Mouse (Mus musculus): ENCODE data around the gene Prdx6. TPM values are rescaled to one million over a fixed set of nuclear protein-coding genes. Genes with fewer than 3 reads are reported as not detected.
A peak's percentile ranks its signal among the peaks of the same experiment; 100 is the strongest.

The Prdx6 gene
- total and polyA plus RNA-seq, 2 experiments from 2014 or later = 219 to 311 TPM

DNA sequence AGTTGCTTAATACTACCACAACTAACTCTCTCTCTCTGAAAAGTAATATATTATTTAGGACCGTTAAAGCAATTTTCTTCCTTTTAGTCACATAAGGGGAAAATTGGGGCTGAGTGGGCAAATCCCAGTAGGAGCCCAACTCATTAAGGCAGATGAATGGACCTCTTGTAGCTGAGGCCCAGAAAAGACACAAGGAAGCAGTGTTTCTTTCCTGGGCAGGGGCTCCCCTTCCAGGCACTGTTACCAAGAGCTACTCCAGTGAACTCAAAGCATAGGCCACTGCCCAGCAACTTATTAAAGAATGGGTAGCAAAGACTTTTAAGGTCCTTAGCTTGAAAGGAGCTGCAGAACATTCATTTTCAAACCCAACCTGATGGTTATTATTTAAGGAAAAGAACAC, 22.5 kb upstream of the Prdx6 start:
- no peak for TF ChIP-seq CTCF (IDR thresholded peaks at IDR 0.05; ENCODE audit: low read depth)
- no peak for TF ChIP-seq EP300 (IDR thresholded peaks at IDR 0.05; ENCODE audit: low read depth)
- H3K9me3 ChIP-seq (replicated peaks; ENCODE audit: control insufficient read depth, low read length) = no peaks in the 10 kb centered on the region
- no peaks in the 10 kb centered on the region for H3K36me3 ChIP-seq (replicated peaks; ENCODE audit: control insufficient read depth, insufficient read depth, low read length)
- no peak overlapping the region for H3K9ac ChIP-seq (replicated peaks; ENCODE audit: low read depth, low read length)
- no peaks in the 10 kb centered on the region for H3K4me1 ChIP-seq (ENCODE audit: control insufficient read depth, insufficient read depth)
- no peak for DNase-seq (ENCODE audit: low spot score)
- WGBS = 84% methylated on average over 1 of the region's 1 CpGs
- no peak overlapping the region for H3K4me2 ChIP-seq (ENCODE audit: low read depth, low read length)
- H3K27ac ChIP-seq (ENCODE audit: low read depth) = no peak overlapping the region
- H3K27me3 ChIP-seq (ENCODE audit: control insufficient read depth, insufficient read depth, low read length) = no peaks in the 10 kb centered on the region
- no peak for ATAC-seq (ENCODE audit: insufficient read depth, low read depth)
- no peak overlapping the region for H3K4me3 ChIP-seq (ENCODE audit: low read depth, low read length)

DNA sequence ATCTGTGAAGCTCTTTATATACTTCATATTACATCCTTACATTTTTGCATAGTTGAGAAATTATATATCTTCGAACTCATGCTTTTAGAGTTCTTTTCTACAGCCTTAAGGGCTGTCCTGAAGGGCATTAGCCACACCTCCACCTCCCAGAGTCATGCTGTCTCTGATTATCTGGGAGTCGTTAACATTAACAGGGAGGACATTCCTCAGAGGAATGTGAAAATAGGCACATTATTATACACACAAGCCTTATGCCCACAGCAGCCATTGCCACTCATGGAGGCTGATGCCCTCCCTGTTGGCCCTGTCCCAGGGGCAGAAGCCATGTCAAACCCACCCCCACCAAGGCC, 20.4 kb upstream of the Prdx6 start:
- TF ChIP-seq EP300 (IDR thresholded peaks at IDR 0.05; ENCODE audit: low read depth) (no peak), CTCF (IDR thresholded peaks at IDR 0.05; ENCODE audit: low read depth) (no peak)
- H3K36me3 ChIP-seq (replicated peaks; ENCODE audit: control insufficient read depth, insufficient read depth, low read length) = no peaks in the 10 kb centered on the region
- ATAC-seq (ENCODE audit: insufficient read depth, low read depth) (no peak), DNase-seq (ENCODE audit: low spot score) (no peak)
- no peak overlapping the region for H3K4me3 ChIP-seq (ENCODE audit: low read depth, low read length)
- H3K9me3 ChIP-seq (replicated peaks; ENCODE audit: control insufficient read depth, low read length) = no peaks in the 10 kb centered on the region
- no peak overlapping the region for H3K9ac ChIP-seq (replicated peaks; ENCODE audit: low read depth, low read length)
- no peaks in the 10 kb centered on the region for H3K4me1 ChIP-seq (ENCODE audit: control insufficient read depth, insufficient read depth)
- H3K27ac ChIP-seq (ENCODE audit: low read depth) = no peak overlapping the region
- no peak overlapping the region for H3K4me2 ChIP-seq (ENCODE audit: low read depth, low read length)
- no peaks in the 10 kb centered on the region for H3K27me3 ChIP-seq (ENCODE audit: control insufficient read depth, insufficient read depth, low read length)
- WGBS = 50% methylated on average over 2 of the region's 2 CpGs

DNA sequence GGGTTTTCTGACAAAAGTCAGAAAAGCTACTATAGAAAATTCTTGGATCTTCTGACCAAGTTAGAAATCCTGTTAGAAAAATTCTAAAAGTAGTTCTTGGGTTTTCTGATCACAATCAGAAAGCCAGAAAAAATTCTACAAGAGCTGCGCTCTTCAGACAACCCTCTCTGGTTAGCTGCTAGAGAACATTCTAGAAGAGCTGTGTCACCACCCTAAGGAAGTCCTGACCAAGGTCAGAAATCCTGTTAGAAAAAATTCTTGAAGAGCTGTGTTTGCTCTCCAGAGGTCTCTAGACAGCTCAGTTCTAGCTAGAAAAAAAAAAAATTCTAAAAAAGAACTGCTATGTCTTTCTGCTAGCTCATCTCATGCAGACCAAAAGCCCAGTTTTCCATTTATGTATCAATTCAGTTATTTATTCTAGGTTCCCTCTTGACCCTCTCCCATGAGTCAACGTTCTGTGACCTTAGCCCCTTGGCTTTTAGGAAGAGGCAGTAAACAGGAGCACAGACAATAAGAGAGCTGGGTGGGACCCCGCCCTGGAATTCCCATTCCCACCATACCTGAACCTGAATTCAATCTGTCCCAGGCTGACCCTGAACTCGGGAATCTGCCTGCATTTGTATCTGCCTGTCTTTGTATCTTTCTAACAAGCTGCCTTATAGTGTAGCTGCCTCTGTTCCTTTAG, 19.9 kb upstream of the Prdx6 start:
- no peak for TF ChIP-seq CTCF (IDR thresholded peaks at IDR 0.05; ENCODE audit: low read depth)
- no peak for TF ChIP-seq EP300 (IDR thresholded peaks at IDR 0.05; ENCODE audit: low read depth)

DNA sequence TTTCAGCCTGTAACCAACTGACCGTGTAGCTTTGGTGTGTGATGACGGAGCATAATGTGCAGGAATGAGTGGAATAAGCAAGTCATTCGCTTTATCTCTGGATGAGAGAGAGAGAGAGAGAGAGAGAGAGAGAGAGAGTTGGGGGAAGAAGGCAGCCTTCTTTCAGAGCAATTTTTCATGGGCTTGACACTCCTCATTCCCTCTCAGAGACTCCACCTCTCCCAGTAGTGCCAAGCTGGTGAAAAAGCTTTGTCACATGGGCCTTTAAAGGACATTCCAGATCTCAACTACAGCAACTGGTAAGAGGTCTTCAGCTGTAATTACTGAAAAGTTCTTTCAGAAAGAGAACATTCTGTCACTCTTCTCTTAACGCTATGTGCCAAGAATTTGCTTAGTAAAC, 18.3 kb upstream of the Prdx6 start:
- TF ChIP-seq CTCF (IDR thresholded peaks at IDR 0.05; ENCODE audit: low read depth) = no peak
- TF ChIP-seq EP300 (IDR thresholded peaks at IDR 0.05; ENCODE audit: low read depth) = no peak
- no peak overlapping the region for H3K9ac ChIP-seq (replicated peaks; ENCODE audit: low read depth, low read length)
- no peak for DNase-seq (ENCODE audit: low spot score)
- H3K36me3 ChIP-seq (replicated peaks; ENCODE audit: control insufficient read depth, insufficient read depth, low read length) = no peaks in the 10 kb centered on the region
- ATAC-seq (ENCODE audit: insufficient read depth, low read depth) = no peak
- H3K27ac ChIP-seq (ENCODE audit: low read depth) = peak overlapping the region; percentile 6; the same call in 1 of the 2 replicates
- WGBS = 60% methylated on average over 4 of the region's 4 CpGs
- no peak overlapping the region for H3K4me2 ChIP-seq (ENCODE audit: low read depth, low read length)
- no peaks in the 10 kb centered on the region for H3K27me3 ChIP-seq (ENCODE audit: control insufficient read depth, insufficient read depth, low read length)
- H3K4me1 ChIP-seq (ENCODE audit: control insufficient read depth, insufficient read depth) = no peaks in the 10 kb centered on the region
- H3K9me3 ChIP-seq (replicated peaks; ENCODE audit: control insufficient read depth, low read length) = no peaks in the 10 kb centered on the region
- no peak overlapping the region for H3K4me3 ChIP-seq (ENCODE audit: low read depth, low read length)

More for the DNA sequence above, 19.9 kb upstream of the Prdx6 start:
- Histone ChIP-seq H3K27me3 (ENCODE audit: control insufficient read depth, insufficient read depth, low read length) (no peaks in the 10 kb centered on the region), H3K27ac (ENCODE audit: low read depth) (no peak overlapping the region), H3K4me3 (ENCODE audit: low read depth, low read length) (no peak overlapping the region), H3K4me1 (ENCODE audit: control insufficient read depth, insufficient read depth) (no peaks in the 10 kb centered on the region), H3K9ac (replicated peaks; ENCODE audit: low read depth, low read length) (no peak overlapping the region), H3K36me3 (replicated peaks; ENCODE audit: control insufficient read depth, insufficient read depth, low read length) (no peaks in the 10 kb centered on the region), H3K4me2 (ENCODE audit: low read depth, low read length) (no peak overlapping the region), H3K9me3 (replicated peaks; ENCODE audit: control insufficient read depth, low read length) (no peaks in the 10 kb centered on the region)
- DNase-seq (ENCODE audit: low spot score) (no peak), ATAC-seq (ENCODE audit: insufficient read depth, low read depth) (no peak)
- 80% methylated on average over 4 of the region's 4 CpGs for WGBS

DNA sequence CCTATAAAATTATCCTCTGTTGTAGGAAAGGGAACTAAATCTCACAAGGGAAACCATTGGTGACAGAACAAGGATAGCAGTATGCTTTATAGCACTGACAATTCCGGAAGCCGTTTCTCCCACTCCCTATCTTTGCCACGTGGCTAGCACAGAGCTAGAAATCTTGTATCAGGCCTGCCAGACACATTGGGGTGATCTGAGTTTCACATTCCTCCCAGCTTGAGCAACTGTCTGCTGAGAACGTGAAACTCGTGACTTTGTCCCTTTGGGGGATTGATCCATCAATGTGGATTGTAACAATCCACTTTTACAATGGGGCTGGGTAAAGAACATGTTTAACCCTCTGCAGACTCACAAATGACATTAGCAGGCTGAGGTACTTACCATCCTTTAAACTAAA, 17.9 kb upstream of the Prdx6 start:
- H3K27ac ChIP-seq (ENCODE audit: low read depth) = no peak overlapping the region
- H3K27me3 ChIP-seq (ENCODE audit: control insufficient read depth, insufficient read depth, low read length) = no peaks in the 10 kb centered on the region
- TF ChIP-seq EP300 (IDR thresholded peaks at IDR 0.05; ENCODE audit: low read depth) = no peak
- TF ChIP-seq CTCF (IDR thresholded peaks at IDR 0.05; ENCODE audit: low read depth) = no peak
- H3K9ac ChIP-seq (replicated peaks; ENCODE audit: low read depth, low read length) = no peak overlapping the region
- H3K4me1 ChIP-seq (ENCODE audit: control insufficient read depth, insufficient read depth) = no peaks in the 10 kb centered on the region
- no peak overlapping the region for H3K4me2 ChIP-seq (ENCODE audit: low read depth, low read length)
- no peak for DNase-seq (ENCODE audit: low spot score)
- H3K36me3 ChIP-seq (replicated peaks; ENCODE audit: control insufficient read depth, insufficient read depth, low read length) = no peaks in the 10 kb centered on the region
- H3K4me3 ChIP-seq (ENCODE audit: low read depth, low read length) = no peak overlapping the region
- 30% methylated on average over 5 of the region's 5 CpGs for WGBS
- no peaks in the 10 kb centered on the region for H3K9me3 ChIP-seq (replicated peaks; ENCODE audit: control insufficient read depth, low read length)
- ATAC-seq (ENCODE audit: insufficient read depth, low read depth) = no peak

DNA sequence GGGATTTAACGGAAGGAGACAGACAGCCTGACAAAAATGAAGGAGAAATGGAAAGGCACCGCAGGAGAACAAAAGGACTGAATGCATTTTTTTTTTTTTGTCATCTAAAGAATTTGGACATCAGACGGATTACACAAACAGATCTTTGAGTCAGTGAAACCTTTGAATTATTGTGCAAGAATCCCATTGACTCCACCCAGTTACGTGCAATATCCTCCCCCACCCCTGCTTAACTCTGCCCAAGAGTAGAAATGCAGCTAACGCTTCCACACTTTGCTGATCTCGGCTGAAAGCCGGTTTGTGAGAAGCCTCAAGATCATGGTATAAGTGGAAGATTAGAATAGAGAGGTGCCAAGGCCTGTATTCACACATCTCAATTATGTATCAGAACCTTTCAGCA, 17.1 kb upstream of the Prdx6 start:
- ATAC-seq (ENCODE audit: insufficient read depth, low read depth) (no peak), DNase-seq (ENCODE audit: low spot score) (no peak)
- H3K9ac ChIP-seq (replicated peaks; ENCODE audit: low read depth, low read length) = no peak overlapping the region
- H3K27me3 ChIP-seq (ENCODE audit: control insufficient read depth, insufficient read depth, low read length) = no peaks in the 10 kb centered on the region
- 66% methylated on average over 7 of the region's 7 CpGs for WGBS
- H3K4me3 ChIP-seq (ENCODE audit: low read depth, low read length) = no peak overlapping the region
- TF ChIP-seq EP300 (IDR thresholded peaks at IDR 0.05; ENCODE audit: low read depth) = no peak
- TF ChIP-seq CTCF (IDR thresholded peaks at IDR 0.05; ENCODE audit: low read depth) = no peak
- H3K36me3 ChIP-seq (replicated peaks; ENCODE audit: control insufficient read depth, insufficient read depth, low read length) = no peaks in the 10 kb centered on the region
- no peak overlapping the region for H3K27ac ChIP-seq (ENCODE audit: low read depth)
- no peak overlapping the region for H3K4me2 ChIP-seq (ENCODE audit: low read depth, low read length)
- H3K9me3 ChIP-seq (replicated peaks; ENCODE audit: control insufficient read depth, low read length) = no peaks in the 10 kb centered on the region
- no peaks in the 10 kb centered on the region for H3K4me1 ChIP-seq (ENCODE audit: control insufficient read depth, insufficient read depth)

Measured in heart, postnatal 0 days (tissue).